Mouse (Mus musculus) kidney, adult 18-20 months (tissue): ENCODE measurements around the gene Gm20388.

Experiments used
- DNase-seq: peaks from one replicate; pipeline ENCODE4 v3.0.0; 2021

Gm20388 gene

GRCm38 (mm10) chr8:123653994-123654569 lies 3743.4 kb downstream of the Gm20388 start:
- DNase-seq = peak; percentile 57

GRCm38 (mm10) chr8:123654763-123655162 lies 3744.1 kb downstream of the Gm20388 start:
- no peak for DNase-seq

- no peak for DNase-seq
Observed at GRCm38 (mm10) chr8:123655351-123655779, 3744.7 kb downstream of the Gm20388 start.

GRCm38 (mm10) chr8:123657826-123658225 lies 3747.2 kb downstream of the Gm20388 start:
- no peak for DNase-seq

GRCm38 (mm10) chr8:123659469-123660057 lies 3748.9 kb downstream of the Gm20388 start:
- DNase-seq = no peak

- no peak for DNase-seq
Observed at GRCm38 (mm10) chr8:123661515-123661914, 3750.9 kb downstream of the Gm20388 start.

- DNase-seq = no peak
Observed at GRCm38 (mm10) chr8:123665580-123665979, 3754.9 kb downstream of the Gm20388 start.

- no peak for DNase-seq
Observed at GRCm38 (mm10) chr8:123666832-123667231, 3756.2 kb downstream of the Gm20388 start.

GRCm38 (mm10) chr8:123668681-123669080 lies 3758.0 kb downstream of the Gm20388 start:
- DNase-seq = no peak

- no peak for DNase-seq
Observed at GRCm38 (mm10) chr8:123670766-123671165, 3760.1 kb downstream of the Gm20388 start.

GRCm38 (mm10) chr8:123671454-123671853 lies 3760.8 kb downstream of the Gm20388 start:
- DNase-seq = no peak

GRCm38 (mm10) chr8:123672648-123673047 lies 3762.0 kb downstream of the Gm20388 start:
- DNase-seq = no peak

- DNase-seq = no peak
Observed at GRCm38 (mm10) chr8:123675611-123676010, 3765.0 kb downstream of the Gm20388 start.

GRCm38 (mm10) chr8:123678390-123678789 lies 3767.7 kb downstream of the Gm20388 start:
- DNase-seq = no peak

GRCm38 (mm10) chr8:123682073-123682761 lies 3771.6 kb downstream of the Gm20388 start:
- DNase-seq = peak; percentile 5

- DNase-seq = no peak
Observed at GRCm38 (mm10) chr8:123683321-123683720, 3772.7 kb downstream of the Gm20388 start.

GRCm38 (mm10) chr8:123684806-123685205 lies 3774.2 kb downstream of the Gm20388 start:
- no peak for DNase-seq

GRCm38 (mm10) chr8:123685477-123685876 lies 3774.8 kb downstream of the Gm20388 start:
- no peak for DNase-seq

- no peak for DNase-seq
Observed at GRCm38 (mm10) chr8:123687826-123688225, 3777.2 kb downstream of the Gm20388 start.

- DNase-seq = no peak
Observed at GRCm38 (mm10) chr8:123692165-123692962, 3781.7 kb downstream of the Gm20388 start.

- no peak for DNase-seq
Observed at GRCm38 (mm10) chr8:123696167-123696566, 3785.5 kb downstream of the Gm20388 start.

GRCm38 (mm10) chr8:123697329-123697728 lies 3786.7 kb downstream of the Gm20388 start:
- DNase-seq = no peak

- no peak for DNase-seq
Observed at GRCm38 (mm10) chr8:123700399-123701070, 3789.9 kb downstream of the Gm20388 start.
